Mouse (Mus musculus): ENCODE results near the gene Ago3. TPM values are rescaled to one million over a fixed set of nuclear protein-coding genes. Genes with fewer than 3 reads are reported as not detected.
A peak's percentile ranks its signal among the peaks of the same experiment; 100 is the strongest.

Gene Ago3
- polyA plus RNA-seq, 1 experiment from 2014 or later, result 22.5 TPM

DNA sequence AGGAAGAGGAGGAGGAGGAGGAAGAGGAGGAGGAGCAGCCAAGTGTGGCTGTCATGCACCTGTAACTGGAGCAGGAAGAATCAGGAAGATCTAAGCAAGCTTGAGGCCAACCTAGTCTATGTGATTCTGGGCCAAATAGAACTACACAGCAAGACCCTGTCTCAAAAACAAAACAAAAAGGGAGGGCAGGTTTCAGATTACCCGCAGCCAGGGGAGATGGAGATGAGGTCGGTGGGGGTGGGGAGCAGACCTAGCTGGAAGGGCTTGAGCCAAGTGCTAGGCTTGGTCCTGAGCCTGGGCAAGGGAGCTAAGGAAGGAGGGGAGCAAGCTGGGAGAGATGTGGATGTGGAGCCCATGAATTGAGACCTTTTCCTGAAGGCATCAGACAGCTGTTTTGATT is 122.5 kb downstream of the Ago3 start:
- peaks cover 19% of the 10 kb centered on the region for H3K4me1 ChIP-seq
- no peak overlapping the region for H3K4me2 ChIP-seq (replicated peaks)
- H3K9ac ChIP-seq, result no peak overlapping the region
- 0 out of 2 replicates have a peak, but pooled peaks cover 7% of the 10 kb centered on the region for H3K9me3 ChIP-seq
- H3K4me3 ChIP-seq, result no peak overlapping the region
- no peak for ATAC-seq (ENCODE audit: low FRiP score, low read depth)
- no peak overlapping the region for H3K27ac ChIP-seq
- H3K27me3 ChIP-seq, result peaks cover 15% of the 10 kb centered on the region
- 19% methylated on average over 2 of the region's 2 CpGs for WGBS
- H3K36me3 ChIP-seq, result 0 out of 2 replicates have a peak, but pooled peaks cover 5% of the 10 kb centered on the region

DNA sequence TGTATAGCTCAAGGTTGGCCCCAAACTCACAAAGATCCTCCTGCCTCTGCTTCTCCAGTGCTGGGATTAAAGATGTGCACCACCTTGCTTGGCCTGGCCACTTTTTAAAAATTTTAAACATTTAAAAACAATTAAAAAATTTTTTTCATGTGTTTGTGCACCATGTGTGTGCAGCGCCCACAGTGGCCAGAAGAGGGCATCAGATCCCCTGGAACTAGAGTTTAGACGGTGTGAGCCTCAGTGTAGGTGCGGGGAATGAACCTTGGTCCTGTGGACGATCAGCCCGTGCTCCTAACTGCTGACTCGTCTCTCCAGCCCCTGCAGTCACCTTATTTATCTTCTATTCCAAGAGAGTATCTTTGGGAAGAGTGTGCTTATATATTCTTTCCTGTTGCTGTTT is 123.3 kb downstream of the Ago3 start:
- Histone ChIP-seq H3K9ac (no peak overlapping the region), H3K4me3 (no peak overlapping the region), H3K9me3 (0 out of 2 replicates have a peak, but pooled peaks cover 7% of the 10 kb centered on the region), H3K36me3 (0 out of 2 replicates have a peak, but pooled peaks cover 5% of the 10 kb centered on the region), H3K4me2 (replicated peaks) (no peak overlapping the region), H3K4me1 (peaks cover 26% of the 10 kb centered on the region), H3K27ac (no peak overlapping the region), H3K27me3 (peaks cover 21% of the 10 kb centered on the region)
- no peak for ATAC-seq (ENCODE audit: low FRiP score, low read depth)
- 87% methylated on average over 6 of the region's 6 CpGs for WGBS

DNA sequence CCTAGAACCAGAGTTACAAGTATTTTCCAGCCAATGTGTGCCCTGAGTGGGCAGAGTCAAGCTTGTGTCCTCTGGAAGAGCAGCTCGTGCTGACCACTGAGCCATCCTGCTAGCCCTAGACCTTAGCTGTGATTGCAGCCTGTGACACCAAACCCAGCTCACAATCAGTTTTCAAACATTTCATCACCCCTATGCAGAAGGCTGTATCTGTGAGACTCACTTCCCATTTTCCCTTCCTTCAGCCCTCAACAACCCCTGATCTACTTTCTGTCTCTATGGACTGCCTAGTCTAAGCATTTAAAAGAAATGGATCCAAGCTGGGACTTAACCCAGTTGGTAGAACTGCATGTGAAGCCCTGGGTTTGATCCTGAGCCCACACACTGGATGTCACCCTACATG is 123.9 kb downstream of the Ago3 start:
- H3K4me3 ChIP-seq, result no peak overlapping the region
- H3K4me2 ChIP-seq (replicated peaks), result no peak overlapping the region
- H3K4me1 ChIP-seq, result peaks cover 33% of the 10 kb centered on the region
- H3K9me3 ChIP-seq, result 0 out of 2 replicates have a peak, but pooled peaks cover 7% of the 10 kb centered on the region
- 93% methylated on average over 1 of the region's 1 CpGs for WGBS
- ATAC-seq (ENCODE audit: low FRiP score, low read depth), result no peak
- H3K9ac ChIP-seq, result no peak overlapping the region
- H3K36me3 ChIP-seq, result 0 out of 2 replicates have a peak, but pooled peaks cover 5% of the 10 kb centered on the region
- H3K27ac ChIP-seq, result no peak overlapping the region
- H3K27me3 ChIP-seq, result peaks cover 27% of the 10 kb centered on the region

DNA sequence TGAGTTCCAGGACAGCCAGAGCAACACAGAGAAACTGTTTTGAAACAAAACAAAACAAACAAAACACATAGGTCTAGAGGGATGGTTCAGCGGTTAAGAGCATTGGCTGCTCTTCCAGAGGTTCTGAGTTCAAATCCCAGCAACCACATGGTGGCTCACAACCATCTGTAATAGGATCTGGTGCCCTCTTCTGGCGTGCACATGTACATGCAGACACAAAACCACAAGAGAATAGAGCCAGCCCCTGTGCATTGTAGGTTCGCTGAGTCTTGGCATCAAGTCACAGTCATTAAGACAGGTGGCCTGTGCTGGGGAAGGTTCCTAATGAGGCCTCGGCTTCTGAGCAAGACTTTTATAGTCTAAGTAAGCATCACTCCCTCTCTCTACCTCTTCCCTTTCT is 125.5 kb downstream of the Ago3 start:
- WGBS, result 52% methylated on average over 4 of the region's 4 CpGs
- H3K27me3 ChIP-seq, result peaks cover 37% of the 10 kb centered on the region

DNA sequence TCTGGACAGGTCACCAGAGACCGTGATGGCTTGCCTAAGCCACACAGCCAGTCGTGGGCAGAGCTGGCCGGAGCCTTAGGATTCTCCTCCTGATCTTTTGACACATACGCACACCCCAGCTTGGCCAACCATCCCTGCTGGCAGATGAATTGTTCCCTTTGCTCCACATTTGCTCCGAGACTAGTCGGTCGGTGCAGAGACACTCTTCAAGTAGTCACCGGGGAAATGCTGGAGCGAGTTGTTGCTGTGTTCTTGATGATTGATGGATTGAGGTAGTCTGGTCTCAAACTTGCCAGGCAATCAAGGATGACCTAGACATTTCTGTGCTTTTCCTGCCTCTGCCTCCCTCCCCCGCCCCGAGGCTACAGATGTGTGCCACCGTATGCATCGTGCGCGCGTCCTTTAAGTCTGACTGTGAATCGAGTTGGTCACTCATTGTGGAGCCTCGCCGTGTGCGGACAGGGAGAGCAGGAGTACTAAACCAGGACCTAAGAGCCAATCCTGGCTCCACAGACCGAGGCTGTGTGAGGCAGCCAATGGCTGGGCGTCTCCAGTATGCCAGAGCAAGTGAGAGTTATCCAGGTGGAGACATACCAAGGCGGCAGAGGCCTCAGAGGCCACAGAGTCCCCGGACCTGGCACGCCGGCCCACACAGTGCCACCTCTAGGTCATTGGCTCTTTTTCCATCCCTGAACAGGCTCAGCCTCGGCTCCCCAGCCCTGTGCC is 127.6 kb downstream of the Ago3 start:
- Histone ChIP-seq H3K9me3 (0 out of 2 replicates have a peak, but pooled peaks cover 7% of the 10 kb centered on the region), H3K4me2 (replicated peaks) (peak overlapping the region; percentile 82), H3K9ac (peak overlapping the region; percentile 57), H3K27me3 (peaks cover 51% of the 10 kb centered on the region), H3K4me3 (peak overlapping the region; percentile 44), H3K27ac (peak overlapping the region; percentile 76), H3K4me1 (peaks cover 38% of the 10 kb centered on the region), H3K36me3 (0 out of 2 replicates have a peak, but pooled peaks cover 5% of the 10 kb centered on the region)
- ATAC-seq (ENCODE audit: low FRiP score, low read depth), result peak; percentile 6; the same call in 1 of the 2 replicates
- WGBS, result 6% methylated on average over 27 of the region's 27 CpGs

More for the DNA sequence above, 125.5 kb downstream of the Ago3 start:
- no peak for ATAC-seq (ENCODE audit: low FRiP score, low read depth)
- H3K4me3 ChIP-seq, result no peak overlapping the region
- no peak overlapping the region for H3K9ac ChIP-seq
- H3K36me3 ChIP-seq, result no peaks in the 10 kb centered on the region
- H3K27ac ChIP-seq, result no peak overlapping the region
- H3K4me1 ChIP-seq, result peaks cover 28% of the 10 kb centered on the region
- H3K9me3 ChIP-seq, result 0 out of 2 replicates have a peak, but pooled peaks cover 7% of the 10 kb centered on the region
- H3K4me2 ChIP-seq (replicated peaks), result no peak overlapping the region

DNA sequence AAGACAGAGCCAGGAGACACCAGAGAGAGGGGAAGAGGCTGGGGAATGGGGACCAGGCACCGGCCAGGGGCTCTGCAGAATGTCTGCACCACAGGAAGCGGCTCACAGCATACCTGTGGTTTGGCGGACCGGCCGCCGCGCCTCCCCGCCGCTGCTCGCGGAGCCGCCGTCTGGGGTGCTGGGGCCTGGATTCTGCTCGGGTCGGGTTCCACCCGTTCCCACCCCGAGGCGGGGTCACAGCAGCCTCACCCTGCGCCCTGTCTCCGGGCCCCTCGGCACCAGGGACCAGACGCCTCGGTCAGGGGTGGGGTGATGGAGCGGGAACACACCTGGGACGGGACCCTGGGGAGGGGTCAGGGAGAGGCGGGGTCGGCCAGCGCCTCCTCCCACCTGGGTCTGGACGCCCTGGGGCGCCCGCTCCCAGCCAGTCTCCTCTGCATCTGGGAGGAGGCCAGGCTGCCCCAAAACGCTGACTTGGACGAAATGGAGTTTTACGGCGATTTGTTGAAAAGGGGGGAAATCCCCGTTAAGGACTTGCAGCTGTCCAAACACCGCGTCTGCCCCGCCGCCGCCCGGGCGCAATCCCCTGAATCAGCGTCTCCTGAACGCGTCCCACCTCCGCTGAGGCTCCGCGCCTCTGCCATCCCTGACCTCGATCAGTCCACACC is 128.3 kb downstream of the Ago3 start:
- Histone ChIP-seq H3K4me2 (replicated peaks) (peak overlapping the region; percentile 82), H3K4me3 (peak overlapping the region; percentile 44), H3K9ac (peak overlapping the region; percentile 57), H3K27ac (peak overlapping the region; percentile 76), H3K36me3 (0 out of 2 replicates have a peak, but pooled peaks cover 5% of the 10 kb centered on the region), H3K9me3 (0 out of 2 replicates have a peak, but pooled peaks cover 6% of the 10 kb centered on the region), H3K27me3 (peaks cover 51% of the 10 kb centered on the region), H3K4me1 (peaks cover 45% of the 10 kb centered on the region)
- ATAC-seq (ENCODE audit: low FRiP score, low read depth), result peak; percentile 52
- WGBS, result 1% methylated on average over 50 of the region's 50 CpGs

DNA sequence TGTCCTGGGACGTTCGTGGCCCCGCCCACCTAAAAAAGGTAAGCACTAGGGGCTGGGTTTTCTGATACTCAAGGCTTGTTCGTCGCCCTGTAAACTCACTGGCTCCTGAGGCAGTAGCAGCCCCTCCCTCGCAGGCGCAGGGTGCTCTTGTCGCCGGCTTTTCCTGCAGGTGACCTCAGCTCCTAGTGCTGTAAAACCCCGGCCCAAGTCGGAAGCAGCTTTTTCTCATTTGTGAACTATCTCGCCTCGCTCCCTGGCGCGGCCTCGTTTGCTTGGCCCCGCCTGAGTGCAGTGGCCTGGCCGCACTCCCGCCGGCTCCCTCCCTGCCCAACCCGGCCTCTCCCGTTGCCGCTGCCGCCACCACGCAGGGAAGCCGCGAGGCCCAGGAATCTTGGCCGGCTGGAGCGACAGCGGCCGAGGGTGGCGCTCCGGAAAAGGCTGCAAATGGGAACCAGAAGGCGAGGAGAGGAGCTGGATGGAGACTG is 132.7 kb downstream of the Ago3 start:
- Histone ChIP-seq H3K27me3 (peaks cover 42% of the 10 kb centered on the region), H3K4me2 (replicated peaks) (peak overlapping the region; percentile 72), H3K27ac (peak overlapping the region; percentile 72), H3K4me1 (peaks cover 48% of the 10 kb centered on the region), H3K9ac (peak overlapping the region; percentile 63), H3K4me3 (peak overlapping the region; percentile 38), H3K36me3 (0 out of 2 replicates have a peak, but pooled peaks cover 9% of the 10 kb centered on the region), H3K9me3 (no peaks in the 10 kb centered on the region)
- ATAC-seq (ENCODE audit: low FRiP score, low read depth), result peak; percentile 12; the same call in 1 of the 2 replicates
- WGBS, result 0% methylated on average over 34 of the region's 34 CpGs

DNA sequence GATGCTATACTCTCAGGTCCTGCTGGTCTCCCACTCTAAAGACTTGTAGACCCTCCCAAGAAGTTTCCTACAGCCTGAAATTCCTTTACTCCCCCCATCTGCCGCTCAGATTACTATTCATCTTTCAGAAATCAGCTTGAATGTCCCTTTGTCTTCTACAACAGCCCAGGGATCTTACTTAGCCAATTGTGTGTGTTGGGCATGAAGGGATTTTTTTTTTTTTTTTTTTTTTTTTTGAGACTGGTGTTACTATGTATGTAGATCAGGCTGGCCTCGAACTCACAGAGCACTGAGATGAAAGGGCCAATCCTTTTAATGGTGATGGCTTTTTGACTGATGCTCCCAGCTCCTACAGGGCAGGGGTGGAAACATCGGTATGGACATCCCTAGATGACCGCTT is 133.4 kb downstream of the Ago3 start:
- WGBS, result 45% methylated on average over 4 of the region's 4 CpGs
- no peaks in the 10 kb centered on the region for H3K9me3 ChIP-seq
- peaks cover 48% of the 10 kb centered on the region for H3K4me1 ChIP-seq
- H3K4me2 ChIP-seq (replicated peaks), result peak overlapping the region; percentile 72
- H3K27ac ChIP-seq, result no peak overlapping the region
- no peak overlapping the region for H3K4me3 ChIP-seq
- no peak for ATAC-seq (ENCODE audit: low FRiP score, low read depth)
- peaks cover 36% of the 10 kb centered on the region for H3K27me3 ChIP-seq
- H3K9ac ChIP-seq, result no peak overlapping the region
- H3K36me3 ChIP-seq, result 0 out of 2 replicates have a peak, but pooled peaks cover 9% of the 10 kb centered on the region

DNA sequence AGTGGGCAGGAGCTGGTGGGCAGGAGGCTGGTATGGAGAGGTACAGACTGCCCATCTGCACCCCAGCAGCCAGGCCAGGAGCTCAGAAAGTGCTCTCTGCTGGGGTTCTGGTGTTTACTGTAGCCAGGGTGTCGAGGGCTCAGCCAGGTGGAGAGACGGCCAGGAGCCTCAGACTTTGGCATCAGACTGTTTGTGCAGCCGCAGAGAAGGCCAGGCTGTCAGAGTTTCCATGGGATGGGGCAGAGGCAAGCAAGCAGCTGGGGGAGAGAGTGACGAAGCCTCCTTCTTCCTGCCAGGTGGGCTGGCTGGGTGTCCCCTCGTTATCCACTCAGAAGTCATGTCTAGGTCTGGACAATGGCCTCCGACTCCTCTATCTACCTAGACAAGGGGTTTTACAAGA is 134.2 kb downstream of the Ago3 start:
- Histone ChIP-seq H3K4me3 (no peak overlapping the region), H3K27me3 (peaks cover 33% of the 10 kb centered on the region), H3K36me3 (0 out of 2 replicates have a peak, but pooled peaks cover 9% of the 10 kb centered on the region), H3K4me1 (peaks cover 47% of the 10 kb centered on the region), H3K9ac (no peak overlapping the region), H3K4me2 (replicated peaks) (no peak overlapping the region), H3K27ac (no peak overlapping the region), H3K9me3 (no peaks in the 10 kb centered on the region)
- ATAC-seq (ENCODE audit: low FRiP score, low read depth), result no peak
- 63% methylated on average over 6 of the region's 6 CpGs for WGBS

DNA sequence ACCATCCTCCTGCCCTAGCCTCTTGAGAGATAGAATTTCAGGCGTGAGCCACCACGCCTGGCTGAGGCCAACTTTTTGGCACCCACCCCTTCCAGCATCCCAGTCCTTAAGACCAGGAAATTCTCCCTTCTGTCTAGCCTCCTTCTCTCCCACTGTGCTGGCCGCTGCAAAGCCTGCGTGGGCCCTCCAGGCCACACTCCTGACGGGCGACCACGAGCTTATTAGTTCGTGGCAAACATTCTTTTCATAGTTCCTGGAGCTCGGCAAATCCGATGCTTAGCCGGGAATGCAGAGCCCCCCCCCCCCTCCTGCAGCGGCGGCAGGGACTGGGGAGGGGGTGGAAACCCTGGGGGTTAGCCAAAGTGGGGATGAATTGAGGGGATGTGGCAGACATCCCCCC is 138.2 kb downstream of the Ago3 start:
- Histone ChIP-seq H3K9ac (peak overlapping the region; percentile 54), H3K4me2 (replicated peaks) (peak overlapping the region; percentile 38), H3K9me3 (no peaks in the 10 kb centered on the region; the same call in 1 of the 2 replicates), H3K4me1 (peaks cover 58% of the 10 kb centered on the region), H3K27me3 (peaks cover 50% of the 10 kb centered on the region), H3K36me3 (0 out of 2 replicates have a peak, but pooled peaks cover 4% of the 10 kb centered on the region), H3K4me3 (peak overlapping the region; percentile 7; the same call in 1 of the 2 replicates), H3K27ac (peak overlapping the region; percentile 67)
- 0 out of 2 replicates have a peak, but pooled peaks have one; percentile 9 for ATAC-seq (ENCODE audit: low FRiP score, low read depth)
- 8% methylated on average over 11 of the region's 13 CpGs for WGBS

DNA sequence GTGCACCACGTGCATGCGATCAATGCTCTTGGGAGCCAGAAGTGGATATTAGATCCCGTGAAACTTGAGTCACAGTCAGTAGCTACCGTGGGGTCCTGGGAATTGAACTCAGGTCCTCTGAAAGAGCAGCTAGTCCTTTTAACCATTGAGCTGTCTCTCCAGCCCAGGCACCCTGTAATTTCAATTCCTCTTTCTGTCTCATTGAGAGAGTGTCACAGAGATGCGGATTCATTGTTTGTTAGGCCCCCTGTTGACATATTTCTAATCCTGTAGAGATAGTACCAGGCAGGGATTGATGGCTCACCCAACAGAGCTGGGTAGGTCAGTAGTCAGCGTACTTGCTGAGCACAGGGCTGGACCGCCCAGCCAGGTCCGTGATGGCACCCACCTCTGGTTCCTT is 139.0 kb downstream of the Ago3 start:
- 75% methylated on average over 8 of the region's 8 CpGs for WGBS
- Histone ChIP-seq H3K4me3 (no peak overlapping the region), H3K4me2 (replicated peaks) (no peak overlapping the region), H3K4me1 (peaks cover 55% of the 10 kb centered on the region), H3K27me3 (peaks cover 55% of the 10 kb centered on the region), H3K9ac (no peak overlapping the region; the same call in 1 of the 2 replicates), H3K27ac (peak overlapping the region; percentile 10; the same call in 1 of the 2 replicates), H3K9me3 (peaks cover 6% of the 10 kb centered on the region; the same call in 1 of the 2 replicates), H3K36me3 (0 out of 2 replicates have a peak, but pooled peaks cover 4% of the 10 kb centered on the region)
- ATAC-seq (ENCODE audit: low FRiP score, low read depth), result no peak

All from limb, embryonic 13.5 days (tissue).